Mouse (Mus musculus): Measurements from ENCODE around the gene S100a5. TPM values are rescaled to one million over a fixed set of nuclear protein-coding genes. Genes with fewer than 3 reads are reported as not detected.

Gene S100a5
- polyA plus RNA-seq, 1 experiment: not detected

DNA sequence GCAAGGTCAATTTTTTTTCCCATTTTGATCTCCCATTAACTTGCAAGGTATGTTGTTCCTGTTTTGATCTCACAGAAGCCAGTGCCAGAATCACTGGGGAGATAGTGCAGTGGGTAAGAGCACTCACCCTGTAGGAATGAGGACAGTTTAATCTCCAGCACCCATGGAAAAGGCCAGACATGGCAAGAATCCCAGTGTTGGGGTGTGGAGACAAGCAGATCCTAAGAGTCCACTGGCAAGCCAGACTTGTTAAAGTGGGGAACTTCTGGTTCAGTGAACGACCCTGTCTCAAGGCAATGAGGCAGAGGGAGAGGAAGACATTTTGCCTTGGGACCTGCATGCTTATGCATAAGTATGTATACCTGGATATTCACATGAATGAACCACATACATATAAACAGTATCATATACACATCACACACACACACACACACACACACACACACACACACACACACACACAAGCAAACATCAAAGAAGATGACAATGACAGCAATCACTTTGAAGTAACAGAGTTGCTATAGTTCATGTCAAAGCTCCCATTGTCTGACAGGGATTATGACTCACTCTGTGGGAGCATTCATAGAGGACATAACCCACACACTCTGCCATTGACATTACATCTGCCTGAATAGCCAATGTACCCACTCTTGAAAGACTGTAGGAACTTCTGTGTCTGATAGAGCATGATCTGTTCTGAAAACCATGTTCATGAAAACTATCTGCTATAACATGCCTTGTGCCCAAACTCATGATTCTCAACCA is 30.4 kb downstream of the S100a5 start:
- Histone ChIP-seq H3K4me3 (ENCODE audit: insufficient read depth, low read length) (no peak overlapping the region), H3K27ac (ENCODE audit: insufficient read depth, low read length) (no peak overlapping the region), H3K4me1 (ENCODE audit: control insufficient read depth, insufficient read depth, low read length) (no peaks in the 10 kb centered on the region)
- TF ChIP-seq CTCF (IDR thresholded peaks at IDR 0.05; ENCODE audit: extremely low read depth, insufficient read depth, low read length) (no peak), POLR2A (IDR thresholded peaks at IDR 0.05; ENCODE audit: extremely low read depth, insufficient read depth, low read length) (no peak)

- no peaks in the 10 kb centered on the region for H3K4me1 ChIP-seq (ENCODE audit: control insufficient read depth, insufficient read depth, low read length)
- H3K4me3 ChIP-seq (ENCODE audit: insufficient read depth, low read length): no peak overlapping the region
- H3K27ac ChIP-seq (ENCODE audit: insufficient read depth, low read length): no peak overlapping the region
- TF ChIP-seq CTCF (IDR thresholded peaks at IDR 0.05; ENCODE audit: extremely low read depth, insufficient read depth, low read length) (peak; percentile 50), POLR2A (IDR thresholded peaks at IDR 0.05; ENCODE audit: extremely low read depth, insufficient read depth, low read length) (no peak)
Measured at GRCm38 (mm10) chr3:90639511-90640154, 31.3 kb downstream of the S100a5 start.

- TF ChIP-seq POLR2A (IDR thresholded peaks at IDR 0.05; ENCODE audit: extremely low read depth, insufficient read depth, low read length) (no peak), CTCF (IDR thresholded peaks at IDR 0.05; ENCODE audit: extremely low read depth, insufficient read depth, low read length) (no peak)
Measured at GRCm38 (mm10) chr3:90640981-90641380, 32.7 kb downstream of the S100a5 start.

DNA sequence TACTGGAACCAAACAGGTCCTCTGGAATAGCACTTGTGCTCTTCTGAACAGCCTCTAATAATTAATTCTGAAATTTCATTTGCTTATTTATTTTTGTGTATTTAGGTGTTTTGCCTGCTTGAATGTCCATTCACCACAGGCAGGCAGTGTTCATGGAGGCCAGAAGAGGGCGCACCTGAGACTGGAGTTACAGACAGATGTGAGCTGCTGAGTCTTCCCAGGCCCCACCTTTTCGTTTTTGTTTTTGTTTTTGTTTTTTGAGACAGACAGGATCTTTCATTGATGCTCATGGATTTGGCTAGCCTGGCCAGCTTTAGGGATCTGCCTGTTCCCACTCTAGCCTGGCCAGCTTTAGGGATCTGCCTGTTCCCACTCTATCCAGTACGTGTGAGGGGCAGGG is 35.9 kb downstream of the S100a5 start:
- peaks cover 2% of the 10 kb centered on the region; the same call in 1 of the 2 replicates for H3K4me1 ChIP-seq (ENCODE audit: control insufficient read depth, insufficient read depth, low read length)
- H3K4me3 ChIP-seq (ENCODE audit: insufficient read depth, low read length): no peak overlapping the region
- no peak overlapping the region for H3K27ac ChIP-seq (ENCODE audit: insufficient read depth, low read length)
- TF ChIP-seq CTCF (IDR thresholded peaks at IDR 0.05; ENCODE audit: extremely low read depth, insufficient read depth, low read length): peak; percentile 56
- TF ChIP-seq POLR2A (IDR thresholded peaks at IDR 0.05; ENCODE audit: extremely low read depth, insufficient read depth, low read length): no peak

More at GRCm38 (mm10) chr3:90640981-90641380, 32.7 kb downstream of the S100a5 start:
- Histone ChIP-seq H3K4me1 (ENCODE audit: control insufficient read depth, insufficient read depth, low read length) (no peaks in the 10 kb centered on the region), H3K27ac (ENCODE audit: insufficient read depth, low read length) (no peak overlapping the region), H3K4me3 (ENCODE audit: insufficient read depth, low read length) (no peak overlapping the region)

DNA sequence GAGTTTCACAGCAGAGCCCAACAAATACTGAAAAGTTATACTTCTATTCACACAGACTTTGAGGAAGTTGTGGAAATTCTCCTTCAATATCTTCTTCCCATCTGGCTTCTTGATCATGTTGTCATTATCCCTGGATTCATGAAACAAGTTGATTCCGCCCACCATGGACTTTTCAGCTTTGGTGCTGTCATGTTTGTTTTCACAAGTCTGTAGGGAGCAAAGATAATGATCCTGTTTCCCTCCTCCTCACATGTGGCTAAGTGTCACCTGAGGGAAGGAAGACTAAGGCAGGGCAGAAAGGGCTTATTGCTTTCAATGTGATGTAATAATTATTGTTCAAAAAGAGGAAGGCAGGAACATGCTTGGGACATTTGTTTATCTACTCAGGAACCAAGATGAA is 39.0 kb downstream of the S100a5 start:
- Histone ChIP-seq H3K4me1 (ENCODE audit: control insufficient read depth, insufficient read depth, low read length) (peaks cover 2% of the 10 kb centered on the region; the same call in 1 of the 2 replicates), H3K27ac (ENCODE audit: insufficient read depth, low read length) (no peak overlapping the region), H3K4me3 (ENCODE audit: insufficient read depth, low read length) (no peak overlapping the region)
- TF ChIP-seq POLR2A (IDR thresholded peaks at IDR 0.05; ENCODE audit: extremely low read depth, insufficient read depth, low read length): no peak
- no peak for TF ChIP-seq CTCF (IDR thresholded peaks at IDR 0.05; ENCODE audit: extremely low read depth, insufficient read depth, low read length)

- Histone ChIP-seq H3K27ac (ENCODE audit: insufficient read depth, low read length) (peak overlapping the region; percentile 89; the same call in 1 of the 2 replicates), H3K4me3 (ENCODE audit: insufficient read depth, low read length) (no peak overlapping the region), H3K4me1 (ENCODE audit: control insufficient read depth, insufficient read depth, low read length) (peaks cover 2% of the 10 kb centered on the region; the same call in 1 of the 2 replicates)
- TF ChIP-seq CTCF (IDR thresholded peaks at IDR 0.05; ENCODE audit: extremely low read depth, insufficient read depth, low read length): no peak
- no peak for TF ChIP-seq POLR2A (IDR thresholded peaks at IDR 0.05; ENCODE audit: extremely low read depth, insufficient read depth, low read length)
Measured at GRCm38 (mm10) chr3:90648981-90649380, 40.7 kb downstream of the S100a5 start.

DNA sequence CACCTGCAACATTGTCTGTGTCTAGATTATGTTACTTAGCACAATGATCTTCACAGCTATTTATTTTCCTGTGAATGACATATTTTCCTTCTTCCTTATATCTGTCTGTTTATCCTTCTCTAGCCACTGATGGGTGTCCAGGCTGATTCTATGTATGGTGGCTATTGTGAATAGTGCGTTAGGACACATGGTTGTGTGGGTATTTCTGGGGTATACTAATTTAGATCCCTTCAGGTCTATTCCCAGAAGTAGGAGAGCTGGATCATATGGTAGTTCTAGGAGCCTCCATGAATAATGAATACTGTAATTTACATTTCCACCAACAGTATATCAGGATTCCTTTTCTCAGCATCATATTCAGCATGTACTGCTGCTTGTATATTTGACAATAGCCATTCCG is 41.5 kb downstream of the S100a5 start:
- Histone ChIP-seq H3K4me3 (ENCODE audit: insufficient read depth, low read length) (no peak overlapping the region), H3K4me1 (ENCODE audit: control insufficient read depth, insufficient read depth, low read length) (peaks cover 2% of the 10 kb centered on the region; the same call in 1 of the 2 replicates), H3K27ac (ENCODE audit: insufficient read depth, low read length) (no peak overlapping the region)
- no peak for TF ChIP-seq POLR2A (IDR thresholded peaks at IDR 0.05; ENCODE audit: extremely low read depth, insufficient read depth, low read length)
- TF ChIP-seq CTCF (IDR thresholded peaks at IDR 0.05; ENCODE audit: extremely low read depth, insufficient read depth, low read length): no peak

GRCm38 (mm10) chr3:90652878-90653508 is 44.7 kb downstream of the S100a5 start:
- H3K4me1 ChIP-seq (ENCODE audit: control insufficient read depth, insufficient read depth, low read length): peaks cover 2% of the 10 kb centered on the region; the same call in 1 of the 2 replicates
- H3K4me3 ChIP-seq (ENCODE audit: insufficient read depth, low read length): no peak overlapping the region
- TF ChIP-seq CTCF (IDR thresholded peaks at IDR 0.05; ENCODE audit: extremely low read depth, insufficient read depth, low read length): peak; percentile 91
- no peak for TF ChIP-seq POLR2A (IDR thresholded peaks at IDR 0.05; ENCODE audit: extremely low read depth, insufficient read depth, low read length)
- H3K27ac ChIP-seq (ENCODE audit: insufficient read depth, low read length): no peak overlapping the region

DNA sequence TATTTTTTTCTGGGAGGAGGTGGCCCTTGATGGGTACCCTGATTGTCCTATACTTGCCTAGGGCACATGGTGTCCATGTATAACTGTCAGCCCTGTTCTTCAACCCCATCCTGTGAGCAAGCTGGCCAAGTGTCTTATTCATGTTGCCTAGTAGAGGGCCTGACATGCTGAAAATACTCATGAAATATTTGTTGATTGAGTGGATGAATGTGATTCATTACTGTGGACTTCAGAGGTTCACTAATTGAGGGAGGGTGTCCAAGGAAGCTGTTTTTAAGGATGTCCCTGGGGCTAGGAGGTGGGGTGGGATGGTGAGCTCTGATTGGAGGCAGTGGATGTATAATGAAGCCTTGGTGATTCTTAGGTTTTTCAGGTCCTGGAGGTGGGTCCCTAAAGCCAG is 45.4 kb downstream of the S100a5 start, which contains the start of gene S100a7a:
Gene S100a7a, plus strand, starts transcription at position 301 of the 400 bp plus-strand sequence.
- Histone ChIP-seq H3K4me3 (ENCODE audit: insufficient read depth, low read length) (no peak within 1 kb of the TSS), H3K4me1 (ENCODE audit: control insufficient read depth, insufficient read depth, low read length) (peaks cover 1% of the 10 kb centered on the region; the same call in 1 of the 2 replicates), H3K27ac (ENCODE audit: insufficient read depth, low read length) (no peak within 1 kb of the TSS)
- TF ChIP-seq POLR2A (IDR thresholded peaks at IDR 0.05; ENCODE audit: extremely low read depth, insufficient read depth, low read length) (no peak), CTCF (IDR thresholded peaks at IDR 0.05; ENCODE audit: extremely low read depth, insufficient read depth, low read length) (no peak)
